Mouse (Mus musculus) urinary bladder, postnatal 14 days (tissue): Measurements from ENCODE around the gene Usp28.
A peak's percentile ranks its signal among the peaks of the same experiment; 100 is the strongest.

Source experiments
- DNase-seq: peaks from one replicate; pipeline ENCODE4 v3.0.0; 2021; ENCODE audit warnings: low spot score

Gene Usp28

DNA sequence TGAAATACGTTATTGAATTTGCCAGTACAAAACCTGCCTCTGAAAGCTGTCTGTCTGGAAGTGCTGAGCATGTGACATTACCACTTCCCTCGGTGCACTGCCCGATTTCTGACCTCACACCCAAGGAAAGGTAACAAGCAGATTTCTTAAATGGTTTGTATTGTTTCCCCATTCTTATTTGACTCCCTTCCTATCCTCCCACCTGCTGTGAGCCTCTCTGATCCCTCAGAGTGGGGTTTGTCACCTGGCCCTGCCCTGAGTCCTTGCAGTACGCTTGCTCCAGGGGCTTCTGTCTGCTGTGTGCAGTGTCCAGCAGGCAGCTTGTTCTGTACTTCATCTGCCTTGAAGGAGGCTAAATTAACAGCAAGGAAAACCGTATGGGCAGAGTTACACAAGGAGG, 38.8 kb downstream of the Usp28 start:
- DNase-seq, result no peak

DNA sequence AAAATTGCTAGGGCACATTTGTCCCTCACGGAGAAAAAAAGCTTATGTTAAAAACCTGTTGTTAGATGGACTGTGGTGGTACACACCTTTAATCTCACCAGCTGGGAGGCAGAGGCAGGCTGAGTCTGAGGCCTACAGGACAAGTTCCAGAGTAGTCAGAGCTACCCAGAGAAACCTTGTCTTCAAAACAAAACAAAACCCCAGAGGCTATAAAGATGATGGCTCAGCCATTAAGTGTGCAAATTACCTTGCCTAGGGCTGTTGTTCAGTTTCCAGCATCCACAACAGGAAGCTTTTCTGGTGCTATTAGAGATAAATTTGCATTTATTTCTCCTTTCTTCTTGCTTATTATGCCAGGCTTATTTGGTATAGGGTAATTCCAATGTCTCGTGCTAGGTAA, 39.4 kb downstream of the Usp28 start:
- DNase-seq, result no peak

DNA sequence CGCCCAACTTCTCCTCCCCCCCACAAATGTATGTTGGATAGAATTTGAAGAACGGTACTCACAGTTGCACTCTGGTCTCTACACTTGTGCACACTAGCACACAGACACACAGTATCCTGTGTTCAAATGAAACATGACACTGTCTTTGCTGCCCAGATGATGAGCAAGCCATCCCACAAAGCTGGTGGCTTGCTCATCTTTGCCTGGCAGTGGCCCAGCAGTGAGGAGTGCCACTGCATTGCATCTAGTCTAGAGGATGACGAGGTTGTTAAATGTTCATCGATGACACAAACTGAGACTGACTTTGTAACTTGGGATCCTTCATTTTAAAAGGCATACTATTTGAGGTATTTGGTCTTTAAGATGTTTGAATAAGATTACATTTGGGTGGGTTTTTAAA, 49.6 kb downstream of the Usp28 start:
- no peak for DNase-seq

DNA sequence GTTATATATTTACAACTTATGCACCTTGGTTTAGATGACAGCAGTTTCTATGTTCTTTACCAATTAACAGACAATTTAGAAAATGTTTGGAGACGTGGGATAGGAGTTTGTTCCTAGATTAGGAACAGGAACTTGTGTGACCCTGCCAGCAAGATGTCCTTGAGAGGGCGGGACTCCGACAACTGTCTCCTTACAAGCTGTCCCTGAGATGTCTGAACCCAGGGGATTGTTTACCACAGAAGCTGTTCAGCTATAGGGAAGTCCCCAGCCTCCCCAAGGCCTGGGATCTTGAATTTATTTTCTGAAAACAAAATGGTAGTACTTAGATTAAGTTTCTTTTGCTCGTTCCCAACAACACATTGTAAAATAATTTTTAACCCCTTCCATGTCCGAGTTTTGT, 65.7 kb downstream of the Usp28 start:
- DNase-seq, result no peak

DNA sequence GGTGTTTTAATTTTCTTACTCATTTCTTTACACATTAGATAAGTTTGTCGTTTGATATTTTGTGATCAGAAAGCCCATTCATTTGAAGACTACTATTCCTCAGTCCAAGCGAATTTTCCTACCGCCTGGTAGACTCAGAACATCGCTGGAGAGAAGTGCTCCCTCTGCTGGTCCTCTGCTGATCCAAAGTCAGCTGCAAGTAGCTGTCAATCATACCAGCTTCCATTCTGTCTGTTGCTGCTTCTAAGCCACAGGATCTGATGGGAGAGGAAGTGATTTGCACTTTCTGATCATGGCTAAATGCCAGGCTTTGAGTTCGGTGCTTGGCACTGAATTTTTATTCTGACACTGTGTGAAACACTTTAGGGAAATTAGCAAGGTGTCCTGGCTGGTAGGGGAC, 66.2 kb downstream of the Usp28 start:
- peak; percentile 63 for DNase-seq

DNA sequence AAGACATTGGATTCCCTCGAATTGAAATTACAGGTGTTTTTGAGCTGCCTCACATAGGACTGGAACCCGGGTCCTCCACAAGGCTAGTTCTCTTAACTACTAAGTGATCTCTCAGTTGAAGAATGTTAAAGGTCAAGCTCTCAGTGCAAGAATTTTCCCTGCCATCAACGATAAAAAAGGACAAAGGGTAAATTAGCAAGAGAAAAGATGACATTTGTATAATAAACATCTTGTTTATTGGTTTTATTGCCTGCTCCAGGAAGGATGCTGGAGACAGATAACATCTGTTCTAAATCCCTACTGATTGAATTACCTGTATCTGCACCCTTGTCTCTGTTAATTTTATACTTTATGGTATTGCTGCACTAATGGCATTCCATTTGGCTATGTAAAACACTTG, 68.9 kb downstream of the Usp28 start:
- no peak for DNase-seq

DNA sequence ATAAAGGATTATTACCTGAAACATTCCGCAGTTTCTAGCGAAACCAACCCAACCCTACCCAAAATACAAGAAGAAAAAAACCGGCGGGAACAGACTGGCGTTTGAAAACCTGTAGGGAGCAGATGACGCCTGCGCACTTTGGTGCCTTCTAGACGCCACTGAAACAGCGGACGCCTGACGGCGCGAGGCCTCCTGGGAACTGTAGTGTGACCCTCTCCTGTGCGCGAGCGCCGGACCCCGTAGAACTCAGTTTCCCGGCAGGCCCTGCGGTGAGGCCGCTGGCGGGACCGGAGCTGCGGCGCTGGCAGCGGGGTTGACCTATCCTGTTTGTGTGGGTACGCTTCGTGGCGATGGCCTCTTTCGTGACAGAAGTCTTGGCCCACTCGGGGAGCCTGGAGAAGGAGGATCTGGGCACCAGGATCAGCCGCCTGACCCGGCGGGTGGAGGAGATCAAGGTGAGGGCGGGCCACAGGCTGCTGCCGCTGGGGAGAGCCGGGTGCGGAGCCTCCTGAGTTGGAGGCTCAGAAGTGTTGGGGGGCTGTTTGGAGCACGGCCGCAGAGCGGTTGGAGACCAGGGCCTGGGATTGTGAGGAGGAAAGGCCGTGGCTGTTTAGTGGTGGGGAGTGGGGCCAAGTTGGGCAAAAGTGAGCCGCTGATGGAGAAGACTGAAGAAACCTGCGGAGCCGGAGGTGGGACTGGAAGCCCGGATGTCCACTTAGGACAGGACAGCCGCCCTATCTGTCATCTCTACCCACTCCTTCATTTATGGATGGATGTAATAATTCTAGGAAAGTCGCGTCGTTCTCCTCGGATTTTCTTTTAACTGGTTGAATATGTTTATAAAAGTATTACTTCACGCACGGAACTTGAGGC, 70.4 kb downstream of the Usp28 start, which contains the start of gene Zw10:
TSS of gene Zw10 (plus strand) at position 281 of the 873 bp plus-strand sequence.
- DNase-seq, result peak; percentile 93

DNA sequence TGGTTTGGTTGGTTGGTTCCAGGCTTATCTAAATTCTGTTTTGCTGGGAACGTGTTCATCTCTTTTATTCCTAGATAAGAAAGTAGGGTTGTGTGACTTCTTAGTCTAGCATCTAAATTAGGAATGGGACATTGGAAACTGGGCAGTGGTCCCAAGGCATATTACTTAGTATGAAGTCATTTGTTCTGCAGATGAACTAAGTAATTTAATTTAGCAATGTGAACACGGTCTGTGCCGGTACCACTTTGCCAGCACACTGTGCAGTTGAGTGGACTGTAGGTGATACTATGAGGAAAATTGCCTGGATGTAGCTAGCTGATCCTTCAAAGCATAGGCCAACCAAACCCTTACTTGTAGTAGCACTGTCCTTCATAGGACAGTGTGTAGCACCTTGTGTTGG, 91.7 kb downstream of the Usp28 start:
- no peak for DNase-seq

DNA sequence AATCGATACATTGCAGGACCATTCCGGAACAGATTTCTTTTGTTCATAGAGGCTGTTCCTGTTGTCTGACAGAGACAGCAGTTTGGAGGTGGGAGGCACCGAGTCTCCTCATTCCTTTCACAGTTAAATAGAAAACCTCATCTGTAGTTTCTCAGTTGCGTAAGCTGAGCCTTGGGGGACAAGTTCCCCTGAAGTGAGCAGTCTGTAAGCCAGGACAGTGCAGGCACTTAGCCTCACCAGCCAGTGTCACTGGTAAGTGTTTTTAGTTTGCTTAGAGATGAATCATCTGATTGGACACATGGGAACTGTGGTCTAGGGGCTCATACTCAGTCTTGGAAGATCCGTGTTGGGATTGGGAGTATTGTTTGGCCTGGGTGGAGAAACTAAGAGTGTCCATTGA, 95.9 kb downstream of the Usp28 start, which contains the start of gene Tmprss5:
TSS of gene Tmprss5 (plus strand) at position 154 of the 400 bp plus-strand sequence.
- no peak for DNase-seq

DNA sequence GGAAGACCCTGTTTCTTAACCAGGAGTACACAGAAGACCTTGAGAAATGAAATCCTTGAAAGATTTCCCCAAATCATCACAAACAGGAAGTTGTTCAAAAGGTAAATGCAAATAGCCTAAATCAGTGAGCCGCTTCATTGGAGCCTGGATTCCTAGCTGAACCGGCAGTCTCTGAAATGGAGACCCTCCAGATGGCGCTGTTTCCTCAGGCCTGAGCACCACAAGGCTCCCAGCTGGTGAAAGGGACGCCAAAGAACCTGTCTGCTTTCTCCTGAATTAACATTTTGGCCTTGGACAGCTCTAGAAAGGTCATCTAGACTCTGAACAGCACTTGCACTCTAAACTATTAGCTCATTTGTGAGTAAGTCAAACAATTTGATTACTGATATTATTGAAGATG, 96.4 kb downstream of the Usp28 start:
- peak; percentile 70 for DNase-seq

DNA sequence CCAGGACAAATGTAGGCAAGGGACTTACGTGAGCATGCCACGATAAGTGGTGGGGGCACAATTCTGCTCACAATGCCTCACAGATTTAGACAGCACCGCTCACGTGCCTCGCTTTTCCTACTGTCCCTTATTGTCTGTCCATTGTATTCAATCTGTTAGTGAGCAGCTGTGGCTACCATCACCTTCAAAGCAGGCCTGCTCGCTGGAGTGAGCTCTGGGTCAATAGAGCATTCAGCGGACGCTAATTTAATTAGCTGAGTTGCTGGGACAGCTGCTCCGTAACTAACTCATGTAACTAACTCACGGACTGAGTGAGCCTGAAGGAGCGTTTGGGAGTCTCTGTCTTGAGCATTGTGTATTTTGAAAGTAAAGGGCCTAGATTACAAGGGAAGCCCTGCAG, 102.1 kb downstream of the Usp28 start:
- no peak for DNase-seq
